Mouse (Mus musculus) layer of hippocampus, adult 9-10 months (tissue): ENCODE data around the gene Abtb1.

Experiments
- DNase-seq: peaks from one replicate; pipeline ENCODE4 v3.0.0; 2022; ENCODE audit warnings: low spot score

Abtb1 gene

GRCm38 (mm10) chr6:88841781-88842689 is at the start of gene Abtb1:
Gene Abtb1, minus strand, starts transcription at chr6:88841984.
- DNase-seq: peak; percentile 99

- DNase-seq: no peak
Measured at GRCm38 (mm10) chr6:88890832-88891231, 49.0 kb upstream of the Abtb1 start.

- DNase-seq: no peak
Measured at GRCm38 (mm10) chr6:88889410-88890042, 47.7 kb upstream of the Abtb1 start.

- no peak for DNase-seq
Measured at GRCm38 (mm10) chr6:88886417-88886967, 44.7 kb upstream of the Abtb1 start.

- no peak for DNase-seq
Measured at GRCm38 (mm10) chr6:88885644-88886416, 44.0 kb upstream of the Abtb1 start.

- no peak for DNase-seq
Measured at GRCm38 (mm10) chr6:88884690-88885089, 42.9 kb upstream of the Abtb1 start.

- no peak for DNase-seq
Measured at GRCm38 (mm10) chr6:88884195-88884594, 42.4 kb upstream of the Abtb1 start.

- DNase-seq: no peak
Measured at GRCm38 (mm10) chr6:88881334-88881733, 39.5 kb upstream of the Abtb1 start.

- DNase-seq: no peak
Measured at GRCm38 (mm10) chr6:88879471-88879870, 37.7 kb upstream of the Abtb1 start.

GRCm38 (mm10) chr6:88874868-88875508 is 33.2 kb upstream of the Abtb1 start, which contains the start of gene Podxl2:
Gene Podxl2, minus strand, starts transcription at chr6:88875044.
- no peak for DNase-seq

GRCm38 (mm10) chr6:88873965-88874867 is 32.4 kb upstream of the Abtb1 start:
- DNase-seq: no peak

GRCm38 (mm10) chr6:88872811-88873210 is 31.0 kb upstream of the Abtb1 start:
- no peak for DNase-seq

- DNase-seq: no peak
Measured at GRCm38 (mm10) chr6:88871546-88871945, 29.8 kb upstream of the Abtb1 start.

- no peak for DNase-seq
Measured at GRCm38 (mm10) chr6:88870594-88870993, 28.8 kb upstream of the Abtb1 start.

- DNase-seq: no peak
Measured at GRCm38 (mm10) chr6:88869459-88869858, 27.7 kb upstream of the Abtb1 start.

- no peak for DNase-seq
Measured at GRCm38 (mm10) chr6:88865704-88866103, 23.9 kb upstream of the Abtb1 start.

GRCm38 (mm10) chr6:88860914-88861313 is 19.1 kb upstream of the Abtb1 start:
- no peak for DNase-seq

- no peak for DNase-seq
Measured at GRCm38 (mm10) chr6:88858341-88858740, 16.6 kb upstream of the Abtb1 start.

- DNase-seq: no peak
Measured at GRCm38 (mm10) chr6:88857830-88858229, 16.0 kb upstream of the Abtb1 start.

GRCm38 (mm10) chr6:88857249-88857648 is 15.5 kb upstream of the Abtb1 start:
- no peak for DNase-seq

GRCm38 (mm10) chr6:88855636-88856035 is 13.9 kb upstream of the Abtb1 start:
- no peak for DNase-seq
